Mouse (Mus musculus) G1E-ER4 (cell line): ENCODE measurements around the gene Tyrp1. TPM values are rescaled to one million over a fixed set of nuclear protein-coding genes. Genes with fewer than 3 reads are reported as not detected.

Experiments
- GATA1 ChIP-seq: IDR thresholded peaks from one replicate; pipeline ENCODE4 v1.8.0; 2012; ENCODE audit warnings: low read length, inconsistent platforms
- polyA plus RNA-seq: library from polyadenylated mRNA; stranded (reverse); fragments of >175 nt; gene quantifications from 2 replicates; pipeline ENCODE4 v1.2.3, GENCODE M21; 2012

Gene Tyrp1
- not detected in 2 replicates for polyA plus RNA-seq

GRCm38 (mm10) chr4:80834050-80834449, at the start of gene Tyrp1:
TSS of gene Tyrp1 (plus strand) at chr4:80834123.
- TF ChIP-seq GATA1: no peak

GRCm38 (mm10) chr4:80788339-80788738, 45.6 kb upstream of the Tyrp1 start:
- no peak for TF ChIP-seq GATA1

- TF ChIP-seq GATA1: no peak
Measured at GRCm38 (mm10) chr4:80819511-80819910, 14.4 kb upstream of the Tyrp1 start.

- no peak for TF ChIP-seq GATA1
Measured at GRCm38 (mm10) chr4:80821945-80822344, 12.0 kb upstream of the Tyrp1 start.

DNA sequence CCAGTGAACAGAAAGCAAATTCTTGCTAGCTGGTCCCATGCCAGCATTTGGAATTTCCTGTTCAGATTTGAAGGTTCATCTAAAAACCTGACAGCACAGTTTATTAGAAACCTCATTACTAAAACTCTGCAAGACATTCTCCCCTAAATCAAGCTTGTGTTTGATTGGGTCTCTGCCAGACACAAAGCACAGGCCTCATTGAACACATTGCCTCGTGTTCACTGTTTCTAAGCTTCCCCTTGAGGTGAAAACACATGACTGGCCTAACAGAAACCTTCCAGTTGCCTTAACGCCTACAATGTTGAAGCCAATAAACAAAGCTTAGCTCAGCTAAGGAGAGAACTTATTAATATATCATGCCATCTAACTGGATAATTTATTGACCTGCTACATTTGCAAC, 5.7 kb upstream of the Tyrp1 start:
- TF ChIP-seq GATA1: no peak

DNA sequence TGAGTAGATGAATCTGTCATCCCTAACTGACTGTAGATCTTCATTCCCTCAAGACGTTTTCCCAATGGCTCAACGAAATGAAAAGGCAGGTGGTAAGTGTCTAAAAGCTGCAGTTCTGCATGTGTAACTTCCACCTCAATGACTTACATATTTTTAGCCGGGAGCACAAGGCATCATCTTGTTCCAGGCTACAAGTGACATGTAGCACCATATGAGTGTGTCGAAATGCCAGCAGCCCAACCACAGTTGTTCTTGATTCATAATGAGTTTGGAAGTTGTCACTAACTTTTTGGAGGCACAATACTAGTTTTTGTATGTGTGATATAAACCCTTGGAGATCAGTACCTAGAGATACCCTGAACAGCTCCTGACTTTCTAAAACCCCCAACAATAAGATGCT, 5.4 kb downstream of the Tyrp1 start:
- no peak for TF ChIP-seq GATA1

DNA sequence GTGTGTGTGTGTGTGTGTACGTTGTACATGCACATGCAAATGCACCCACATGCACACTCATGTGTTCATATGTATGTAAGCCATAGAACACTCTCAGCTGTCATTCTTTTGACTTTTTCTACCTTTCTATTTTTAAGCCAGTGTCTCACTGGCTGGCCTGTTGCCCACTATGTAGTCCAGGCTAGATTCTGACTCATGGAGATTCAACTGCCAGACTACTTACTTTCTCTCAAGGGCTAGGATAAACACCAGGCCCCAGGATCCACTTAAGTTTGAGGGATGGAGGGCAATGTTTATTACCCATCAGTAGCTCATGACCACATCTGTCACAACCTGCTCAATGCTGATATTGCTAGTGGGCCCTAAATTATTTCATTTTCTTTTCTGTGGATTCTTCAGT, 8.1 kb downstream of the Tyrp1 start:
- no peak for TF ChIP-seq GATA1

DNA sequence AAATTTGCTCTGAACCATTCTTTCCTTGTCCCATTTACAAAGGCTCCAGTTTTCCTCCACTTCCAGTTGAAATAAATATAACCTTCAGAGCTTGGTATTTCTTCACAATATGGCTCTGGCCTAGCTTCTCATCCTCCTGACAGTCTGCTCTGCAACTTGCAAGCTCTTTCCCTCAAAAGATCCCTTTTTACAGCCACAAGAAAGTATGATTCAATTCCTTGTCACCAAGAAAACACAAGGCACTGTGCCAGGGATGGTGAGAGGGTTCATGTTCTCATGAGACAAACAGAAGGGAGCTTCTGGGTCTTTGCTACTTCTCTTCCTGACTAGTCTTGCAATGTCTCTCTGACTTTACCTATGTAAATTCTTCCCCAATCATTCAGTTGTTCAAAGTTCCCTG, 9.8 kb downstream of the Tyrp1 start:
- TF ChIP-seq GATA1: no peak

GRCm38 (mm10) chr4:80846052-80846451, 12.1 kb downstream of the Tyrp1 start:
- TF ChIP-seq GATA1: no peak

- TF ChIP-seq GATA1: no peak
Measured at GRCm38 (mm10) chr4:80852590-80853425, 18.9 kb downstream of the Tyrp1 start.

GRCm38 (mm10) chr4:80855495-80855894, 21.6 kb downstream of the Tyrp1 start:
- TF ChIP-seq GATA1: no peak

GRCm38 (mm10) chr4:80862962-80863361, 29.0 kb downstream of the Tyrp1 start:
- TF ChIP-seq GATA1: no peak

DNA sequence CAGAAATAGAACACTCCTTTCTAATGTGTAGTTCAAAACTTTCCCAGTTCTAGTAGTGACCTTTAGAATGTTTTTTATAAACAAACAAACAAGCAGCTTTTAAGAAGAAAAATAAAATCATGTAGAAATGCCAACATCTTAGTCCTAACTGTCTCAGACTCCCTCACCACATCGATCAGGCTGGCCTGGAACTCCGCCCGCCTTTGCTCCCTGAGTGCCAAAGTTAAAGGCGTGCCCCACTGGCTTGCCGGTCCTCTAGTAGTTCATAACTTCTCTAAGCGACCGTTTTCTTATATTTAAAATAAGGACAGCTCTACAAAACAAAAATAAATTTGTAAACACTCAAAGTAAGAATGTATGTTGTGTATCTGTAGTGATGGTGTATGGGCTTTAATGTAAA, 30.0 kb downstream of the Tyrp1 start:
- no peak for TF ChIP-seq GATA1

DNA sequence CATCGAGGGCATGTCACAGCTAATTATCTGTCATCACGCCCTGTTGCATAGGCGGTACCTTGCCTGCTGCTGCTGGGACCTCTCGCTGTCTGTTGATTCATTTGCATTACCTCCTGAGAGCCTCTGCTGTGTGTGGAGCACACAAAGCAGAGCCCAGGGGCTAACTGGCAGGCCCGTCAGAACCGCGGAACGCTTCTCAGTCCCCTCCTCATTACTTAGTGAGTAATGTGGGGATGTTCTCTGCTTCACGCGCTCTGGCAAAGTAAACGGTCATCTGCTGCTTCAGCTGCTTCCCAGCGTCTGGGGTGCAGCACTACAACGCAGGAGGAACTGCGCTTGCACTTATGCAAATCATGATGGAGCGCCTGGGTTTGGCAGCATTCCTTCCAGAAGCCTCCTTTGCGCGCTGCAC, 30.6 kb downstream of the Tyrp1 start:
- no peak for TF ChIP-seq GATA1

DNA sequence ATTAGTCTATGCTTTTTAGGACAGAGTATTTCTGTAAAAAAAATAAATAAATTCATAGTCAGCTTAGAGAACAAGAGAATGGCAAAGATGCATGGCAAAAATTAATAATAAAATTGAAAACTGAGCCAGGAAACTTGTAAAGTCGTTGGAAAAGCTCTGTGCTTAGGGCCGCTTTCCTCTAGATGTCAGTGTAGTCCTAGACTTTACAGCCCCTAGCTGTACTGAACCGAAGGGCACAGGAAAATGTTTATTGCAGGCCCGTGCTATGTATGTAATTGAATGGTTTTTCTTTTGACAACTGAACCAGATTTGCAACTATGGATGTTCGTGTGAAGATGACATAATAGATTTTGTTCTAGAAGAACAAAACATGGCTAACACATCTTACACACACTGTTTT, 32.1 kb downstream of the Tyrp1 start:
- no peak for TF ChIP-seq GATA1

- TF ChIP-seq GATA1: no peak
Measured at GRCm38 (mm10) chr4:80869598-80869997, 35.7 kb downstream of the Tyrp1 start.

- TF ChIP-seq GATA1: no peak
Measured at GRCm38 (mm10) chr4:80872847-80873644, 39.1 kb downstream of the Tyrp1 start.
